Comparison of ENCODE assay signal across 22 mouse cellular contexts in the genomic region with DNA sequence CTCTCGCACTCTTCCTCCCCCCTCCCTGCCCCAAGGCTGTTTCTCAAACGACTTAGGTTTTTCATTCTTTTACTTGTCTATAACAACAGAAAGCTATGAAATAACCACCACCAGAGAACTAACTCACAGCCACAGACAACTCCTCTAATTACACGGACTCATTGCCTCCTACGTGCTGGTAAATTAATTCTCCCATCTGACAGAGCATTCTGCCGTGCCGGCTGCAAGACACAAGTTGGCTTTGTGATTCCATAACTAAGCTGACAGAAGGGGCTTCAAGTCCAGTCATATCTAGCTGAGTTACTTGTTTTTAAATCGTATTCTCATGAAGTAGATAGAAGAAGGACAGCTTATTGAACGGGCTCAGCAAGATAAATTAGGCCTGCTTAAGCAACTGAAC.
DNase-seq lines count a peak whose midpoint lies in the region; ATAC-seq lines count a peak whose summit lies in the region.
"Had no signal": no experiment of that assay in that cellular context is flagged by ENCODE, and none has a peak within 500 bp of the region (broad histone marks: within the 10 kb centered on the region; RNA-seq: fewer than 3 reads in every experiment).

No protein-coding gene starts in this region.

- H3K27me3 ChIP-seq in forebrain, embryonic 15.5 days: no peaks in the 10 kb centered on the region
- H3K27me3 ChIP-seq in forebrain, embryonic 12.5 days: no peaks in the 10 kb centered on the region
- no peaks in the 10 kb centered on the region for H3K27me3 ChIP-seq in intestine, embryonic 16.5 days (replicated peaks; ENCODE audit: control insufficient read depth, insufficient read depth, low read length)
- H3K27me3 ChIP-seq: intestine, embryonic 15.5 days; midbrain, embryonic 15.5 days; neural tube, embryonic 15.5 days had no signal

- 36% methylated on average over 8 of the region's 8 CpGs for WGBS in forebrain, embryonic 15.5 days
- WGBS in forebrain, embryonic 12.5 days: 53% methylated on average over 8 of the region's 8 CpGs
- 66% methylated on average over 8 of the region's 8 CpGs for WGBS in intestine, embryonic 16.5 days

- intact Hi-C loops in left cerebral cortex, postnatal 25 days (cut with DNase I): no loop called here

- H3K9me3 ChIP-seq in forebrain, embryonic 15.5 days: no peaks in the 10 kb centered on the region
- no peaks in the 10 kb centered on the region for H3K9me3 ChIP-seq in forebrain, embryonic 12.5 days
- H3K9me3 ChIP-seq in intestine, embryonic 16.5 days (ENCODE audit: control insufficient read depth, low read length): no peaks in the 10 kb centered on the region
- H3K9me3 ChIP-seq: intestine, embryonic 15.5 days; midbrain, embryonic 15.5 days; neural tube, embryonic 15.5 days had no signal

- peak overlapping the region; percentile 63; the same call in 1 of the 2 replicates for H3K27ac ChIP-seq in forebrain, embryonic 15.5 days (replicated peaks)
- H3K27ac ChIP-seq in forebrain, embryonic 12.5 days: no peak overlapping the region
- H3K27ac ChIP-seq in intestine, embryonic 16.5 days (ENCODE audit: low read length): no peak overlapping the region
- H3K27ac ChIP-seq: hindbrain, embryonic 14.5 days; intestine, embryonic 15.5 days; midbrain, embryonic 15.5 days; neural tube, embryonic 15.5 days had no signal

- ATAC-seq in forebrain, embryonic 15.5 days (replicated peaks): no peak; the same call in 1 of the 2 replicates
- no peak for ATAC-seq in forebrain, embryonic 12.5 days (ENCODE audit: low FRiP score)
- ATAC-seq in intestine, embryonic 16.5 days: no peak
- ATAC-seq in megakaryocyte-erythroid progenitor cell, adult 5-6 weeks (replicated peaks; ENCODE audit: low FRiP score, low TSS enrichment, poor library complexity, severe bottlenecking): no peak
- ATAC-seq: CD4-positive, CD25-positive, alpha-beta regulatory T cell, adult 4 months; intestine, embryonic 15.5 days; midbrain, embryonic 15.5 days had no signal

- DNase-seq in left cerebral cortex, postnatal 25 days (ENCODE audit: low spot score in 2 of 2): peak; percentile 55 to 59
- no peak for DNase-seq in left cerebral cortex, adult 11 months (ENCODE audit: low spot score)
- DNase-seq in layer of hippocampus, adult 11-12 months (ENCODE audit: low spot score): peak; percentile 73
- DNase-seq in layer of hippocampus, postnatal 14 days (ENCODE audit: low spot score in 2 of 2): peak; percentile 52 to 89
- DNase-seq: adrenal gland, postnatal 25 days; cerebellum, adult 8-10 months; gastrocnemius, postnatal 10 days; heart, adult 11 months; heart, postnatal 36 days; lung, adult 18-20 months; lung, postnatal 14 days; thymus, postnatal 36 days had no signal

- H3K4me2 ChIP-seq in forebrain, embryonic 15.5 days (replicated peaks): no peak overlapping the region
- H3K4me2 ChIP-seq in forebrain, embryonic 12.5 days: no peak overlapping the region
- H3K4me2 ChIP-seq in intestine, embryonic 16.5 days (ENCODE audit: low read depth, low read length): no peak overlapping the region
- H3K4me2 ChIP-seq: hindbrain, embryonic 14.5 days; intestine, embryonic 15.5 days; liver, embryonic 11.5 days; midbrain, embryonic 15.5 days; neural tube, embryonic 15.5 days had no signal

- H3K4me3 ChIP-seq in forebrain, embryonic 15.5 days: no peak overlapping the region
- no peak overlapping the region for H3K4me3 ChIP-seq in forebrain, embryonic 12.5 days (replicated peaks)
- no peak overlapping the region for H3K4me3 ChIP-seq in intestine, embryonic 16.5 days (ENCODE audit: low read length)
- H3K4me3 ChIP-seq: intestine, embryonic 15.5 days; midbrain, embryonic 15.5 days; neural tube, embryonic 15.5 days had no signal

- H3K4me1 ChIP-seq in forebrain, embryonic 15.5 days: peaks cover 18% of the 10 kb centered on the region
- H3K4me1 ChIP-seq in forebrain, embryonic 12.5 days: peaks cover 15% of the 10 kb centered on the region
- no peaks in the 10 kb centered on the region for H3K4me1 ChIP-seq in intestine, embryonic 16.5 days (ENCODE audit: control insufficient read depth, insufficient read depth, low read length)
- H3K4me1 ChIP-seq: intestine, embryonic 15.5 days had no signal

- H3K9ac ChIP-seq in forebrain, embryonic 15.5 days (replicated peaks): no peak overlapping the region
- H3K9ac ChIP-seq in forebrain, embryonic 12.5 days: no peak overlapping the region
- no peak overlapping the region for H3K9ac ChIP-seq in intestine, embryonic 16.5 days (ENCODE audit: low read depth, low read length)
- H3K9ac ChIP-seq: hindbrain, embryonic 14.5 days; intestine, embryonic 15.5 days; midbrain, embryonic 15.5 days; neural tube, embryonic 15.5 days had no signal

- 0 out of 2 replicates have a peak, but pooled peaks cover 4% of the 10 kb centered on the region for H3K36me3 ChIP-seq in forebrain, embryonic 15.5 days
- H3K36me3 ChIP-seq in forebrain, embryonic 12.5 days (replicated peaks): no peaks in the 10 kb centered on the region
- H3K36me3 ChIP-seq in intestine, embryonic 16.5 days (ENCODE audit: control insufficient read depth, insufficient read depth, low read length): no peaks in the 10 kb centered on the region
- H3K36me3 ChIP-seq: intestine, embryonic 15.5 days had no signal
